Mouse (Mus musculus) thymus, adult 2 months (tissue): ENCODE data around the gene Vps35l.

Source experiments
- CTCF ChIP-seq: fragments of 200-500 bp; IDR thresholded peaks from 2 replicates; pipeline ENCODE4 v1.5.1; 2012; ENCODE audit warnings: mild to moderate bottlenecking, control low read depth, low read length, moderate library complexity, borderline replicate concordance; ENCODE audit not compliant: control insufficient read depth, poor library complexity, insufficient read depth; ENCODE audit errors: extremely low read depth
- POLR2A ChIP-seq: fragments of 200-500 bp; IDR thresholded peaks from 2 replicates; pipeline ENCODE4 v1.6.1; 2012; ENCODE audit warnings: mild to moderate bottlenecking, low read length, control low read depth, moderate library complexity; ENCODE audit not compliant: control insufficient read depth, poor library complexity, insufficient read depth; ENCODE audit errors: extremely low read depth

GRCm38 (mm10) chr7:118706051-118706450 lies 34.0 kb upstream of the Vps35l start:
- no peak for TF ChIP-seq CTCF
- TF ChIP-seq POLR2A = no peak
